Mouse (Mus musculus): ENCODE measurements at regions not wholly inside any gene's neighbourhood (a gene's known extent, or its start where the extent isn't known, plus 50 kb on each side); places are given as distances from the start of the nearest gene placed in this dataset.

DNA sequence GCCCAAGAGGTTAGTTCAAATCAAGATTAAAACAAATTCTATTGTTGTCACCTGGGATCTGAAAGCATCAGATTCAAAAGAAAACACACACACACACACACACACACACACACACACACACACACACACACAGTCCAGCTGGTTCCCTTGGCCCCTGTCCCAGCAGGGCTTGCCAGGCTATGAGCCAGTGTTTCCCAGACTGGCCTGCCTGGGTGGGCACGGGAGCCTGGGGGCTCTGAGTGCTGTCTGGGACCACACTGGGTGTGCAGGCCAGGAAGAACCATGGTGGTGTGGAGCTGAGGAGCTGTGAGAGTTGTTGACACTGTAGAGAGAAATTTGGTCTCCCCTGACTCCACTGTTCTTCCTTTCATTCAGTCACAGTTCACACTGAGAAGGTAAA lies 110.1 kb downstream of the Dad1 start:
- no peak for TF ChIP-seq CTCF (IDR thresholded peaks at IDR 0.05; ENCODE audit: insufficient read depth, low read depth, low read length)
- no peak for TF ChIP-seq POLR2A (IDR thresholded peaks at IDR 0.05; ENCODE audit: insufficient read depth, low read depth, low read length)

All from olfactory bulb, adult 2 months (tissue).